Mouse (Mus musculus) bone marrow, adult 2 months (tissue): Measurements from ENCODE around the gene A3galt2.

Source experiments
- CTCF ChIP-seq: fragments of 200-500 bp; IDR thresholded peaks from 2 replicates; pipeline ENCODE4 v1.5.1; 2011; ENCODE audit warnings: low read length, control low read depth; ENCODE audit not compliant: control insufficient read depth, insufficient read depth
- POLR2A ChIP-seq: fragments of 200-500 bp; IDR thresholded peaks from 2 replicates; pipeline ENCODE4 v1.6.1; 2011; ENCODE audit warnings: low read depth, mild to moderate bottlenecking, control low read depth, low read length, borderline replicate concordance; ENCODE audit not compliant: control insufficient read depth

DNA sequence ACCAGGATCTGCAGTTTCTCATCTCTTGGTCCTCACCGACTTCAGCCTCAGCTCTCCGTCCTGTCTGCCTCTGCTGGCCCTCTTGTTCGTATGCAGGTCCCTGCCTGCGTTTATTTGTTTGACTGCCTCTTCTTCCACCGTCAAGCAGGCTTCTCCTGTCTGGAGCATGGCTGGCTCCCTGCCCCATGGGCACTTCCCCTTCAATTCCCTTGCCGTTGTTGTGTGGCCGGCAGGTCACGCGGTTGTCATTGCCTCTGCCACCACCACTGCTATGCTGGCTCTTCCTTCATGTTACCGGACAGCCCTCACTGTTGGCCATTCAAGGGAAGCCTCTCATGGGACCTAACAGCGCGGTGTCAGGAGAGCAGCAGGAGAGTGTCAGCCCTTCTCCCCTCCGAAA lies 13.0 kb downstream of the A3galt2 start:
- no peak for TF ChIP-seq CTCF
- TF ChIP-seq POLR2A = no peak
